Mouse (Mus musculus) hindbrain, postnatal 0 days (tissue): ENCODE data around the gene Slc7a11. TPM values are rescaled to one million over a fixed set of nuclear protein-coding genes. Genes with fewer than 3 reads are reported as not detected.

Experiments
- ATAC-seq: fragments of 200-750 bp; cut with Nextera tagmentation; 2 replicates; pipeline ENCODE4 v1.8.0; 2017; ENCODE audit warnings: mild to moderate bottlenecking, moderate TSS enrichment, moderate library complexity
- DNase-seq: peaks from one replicate; pipeline ENCODE4 v3.0.0-alpha.2; 2015; ENCODE audit warnings: low spot score
- H3K27ac ChIP-seq: fragments of 300-500 bp; sonication (generic); 2 replicates; pipeline ENCODE4 v1.5.1; 2014; ENCODE audit warnings: mild to moderate bottlenecking
- H3K27me3 ChIP-seq: fragments of 300-500 bp; sonication (generic); 2 replicates; pipeline ENCODE4 v1.6.1; 2014; ENCODE audit warnings: low read length, mixed read lengths; ENCODE audit not compliant: insufficient read depth
- H3K36me3 ChIP-seq: fragments of 300-500 bp; sonication (generic); 2 replicates; pipeline ENCODE4 v1.6.1; 2014; ENCODE audit warnings: low read length, mixed read lengths; ENCODE audit not compliant: insufficient read depth
- H3K4me1 ChIP-seq: fragments of 300-500 bp; sonication (generic); 2 replicates; pipeline ENCODE4 v1.6.1; 2014; ENCODE audit warnings: antibody characterized with exemption, low read length, mixed read lengths; ENCODE audit not compliant: insufficient read depth
- H3K4me2 ChIP-seq: fragments of 300-500 bp; sonication (generic); 2 replicates; pipeline ENCODE4 v1.6.1; 2014; ENCODE audit warnings: low read depth, mild to moderate bottlenecking, low read length, moderate library complexity, mixed read lengths
- H3K4me3 ChIP-seq: fragments of 300-500 bp; sonication (generic); 2 replicates; pipeline ENCODE4 v1.5.1; 2014; ENCODE audit warnings: low read length
- H3K9ac ChIP-seq: fragments of 300-500 bp; sonication (generic); replicated peaks from 2 replicates; pipeline ENCODE4 v1.6.1; 2014; ENCODE audit warnings: mild to moderate bottlenecking, low read length, moderate library complexity, mixed read lengths
- H3K9me3 ChIP-seq: fragments of 300-500 bp; sonication (generic); 2 replicates; pipeline ENCODE4 v1.6.1; 2016; ENCODE audit warnings: low read length, mixed read lengths
- CTCF ChIP-seq: IDR thresholded peaks from 2 replicates; pipeline ENCODE4 v1.5.1; 2016; ENCODE audit warnings: antibody characterized with exemption, control low read depth, low read depth
- WGBS: fragments of 180-500 bp; shearing (Covaris S2); extraction: QIAGEN DNeasy Blood & Tissue Kit; methylation state at CpG from one replicate; pipeline ENCODE4 v1.1.7; 2014; 5-methylcytosine and 5-hydroxymethylcytosine counted together
- polyA plus RNA-seq: library from polyadenylated mRNA; unstranded; fragments of >200 nt; fragmentation: Nextera tagmentation; extraction: Ambion mirVana; gene quantifications from 2 replicates; pipeline ENCODE4 v1.2.1, GENCODE M21; 2015
- total RNA-seq: library from RNA; depleted of rRNA; stranded (reverse); fragments of >200 nt; gene quantifications from 2 replicates; pipeline ENCODE4 v1.2.3, GENCODE M21; 2014

Slc7a11 gene
- total and polyA plus RNA-seq, 2 experiments from 2014 or later = 4.8 to 18.0 TPM

DNA sequence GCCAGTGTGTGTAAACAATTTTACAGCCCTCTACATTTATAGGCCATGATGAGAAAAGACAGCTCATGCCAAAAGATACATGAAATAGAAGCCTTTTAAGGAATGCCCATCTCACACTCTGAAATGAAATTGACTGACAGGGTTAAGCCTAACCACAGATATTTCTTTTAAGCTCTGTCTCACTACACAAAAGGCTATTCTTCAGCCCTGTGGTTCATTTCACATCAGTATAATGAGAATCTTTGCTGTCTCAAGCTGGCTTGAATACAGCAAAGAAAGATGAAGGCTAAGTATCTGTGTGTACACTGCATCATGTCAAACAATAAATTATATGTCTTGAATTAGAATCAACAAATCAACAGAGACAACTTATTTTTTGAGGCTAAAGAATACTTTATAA lies 549.5 kb downstream of the Slc7a11 start:
- no peaks in the 10 kb centered on the region for H3K4me1 ChIP-seq
- no peaks in the 10 kb centered on the region for H3K9me3 ChIP-seq
- H3K9ac ChIP-seq = no peak overlapping the region
- no peak for ATAC-seq
- no peaks in the 10 kb centered on the region for H3K36me3 ChIP-seq
- no peak overlapping the region for H3K4me3 ChIP-seq
- H3K27ac ChIP-seq = no peak overlapping the region
- TF ChIP-seq CTCF = no peak
- no peak overlapping the region for H3K4me2 ChIP-seq
- no peaks in the 10 kb centered on the region for H3K27me3 ChIP-seq
- no peak for DNase-seq

GRCm38 (mm10) chr3:49887359-49887758 lies 556.1 kb downstream of the Slc7a11 start:
- Histone ChIP-seq H3K4me1 (no peaks in the 10 kb centered on the region), H3K27me3 (no peaks in the 10 kb centered on the region), H3K4me2 (no peak overlapping the region), H3K27ac (no peak overlapping the region), H3K9ac (no peak overlapping the region), H3K9me3 (no peaks in the 10 kb centered on the region), H3K4me3 (no peak overlapping the region), H3K36me3 (no peaks in the 10 kb centered on the region)
- no peak for TF ChIP-seq CTCF
- DNase-seq (peak; percentile 11), ATAC-seq (no peak)
- WGBS = 35% methylated on average over 2 of the region's 2 CpGs

DNA sequence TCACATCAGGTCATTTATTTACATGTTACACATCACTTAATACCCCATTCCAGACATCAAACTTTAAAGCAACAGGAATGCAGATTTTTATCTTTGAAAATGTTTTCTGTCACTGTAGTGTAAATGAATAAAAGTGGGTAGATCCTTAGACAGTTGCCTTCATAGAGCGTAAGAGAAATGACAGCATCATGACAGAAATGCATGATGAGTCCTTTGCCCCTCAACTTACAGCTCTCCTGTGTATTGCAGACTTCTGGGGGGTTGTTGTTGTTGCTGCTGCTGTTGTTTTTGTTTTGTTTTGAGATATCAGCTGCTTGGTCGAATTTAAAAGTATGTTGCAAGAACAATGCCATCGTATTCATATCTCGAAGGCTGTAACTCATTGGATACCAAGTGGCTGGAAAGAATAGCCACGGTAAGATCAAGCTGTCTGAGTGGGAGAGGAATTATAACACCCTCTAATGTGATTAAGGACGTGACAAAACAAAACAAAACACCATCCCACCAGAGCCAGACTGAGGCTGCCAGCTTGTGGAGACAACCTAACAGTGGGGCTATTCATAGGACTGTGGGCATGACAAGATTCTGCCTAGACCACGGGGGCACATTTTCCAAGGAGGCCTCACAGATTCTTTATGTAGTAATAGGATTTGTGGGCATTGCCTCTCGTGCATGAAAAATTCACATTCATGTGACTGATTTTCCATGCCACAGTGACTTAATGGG lies 557.0 kb downstream of the Slc7a11 start:
- Histone ChIP-seq H3K27me3 (no peaks in the 10 kb centered on the region), H3K4me3 (no peak overlapping the region), H3K4me1 (no peaks in the 10 kb centered on the region), H3K4me2 (peak overlapping the region; percentile 5; the same call in 1 of the 2 replicates), H3K36me3 (no peaks in the 10 kb centered on the region), H3K27ac (no peak overlapping the region), H3K9ac (no peak overlapping the region), H3K9me3 (no peaks in the 10 kb centered on the region)
- 16% methylated on average over 8 of the region's 8 CpGs for WGBS
- TF ChIP-seq CTCF = no peak
- ATAC-seq = peak; percentile 61; the same call in 1 of the 2 replicates
- DNase-seq = peak; percentile 58

- Histone ChIP-seq H3K4me2 (no peak overlapping the region), H3K36me3 (no peaks in the 10 kb centered on the region), H3K9ac (no peak overlapping the region), H3K9me3 (no peaks in the 10 kb centered on the region), H3K4me3 (no peak overlapping the region), H3K27ac (no peak overlapping the region), H3K27me3 (no peaks in the 10 kb centered on the region), H3K4me1 (no peaks in the 10 kb centered on the region)
- DNase-seq (peak; percentile 49), ATAC-seq (no peak)
- no peak for TF ChIP-seq CTCF
Measured at GRCm38 (mm10) chr3:49880496-49880895, 562.9 kb downstream of the Slc7a11 start.

GRCm38 (mm10) chr3:49870786-49871185 lies 572.6 kb downstream of the Slc7a11 start:
- 77% methylated on average over 3 of the region's 3 CpGs for WGBS
- ATAC-seq (no peak), DNase-seq (no peak)

DNA sequence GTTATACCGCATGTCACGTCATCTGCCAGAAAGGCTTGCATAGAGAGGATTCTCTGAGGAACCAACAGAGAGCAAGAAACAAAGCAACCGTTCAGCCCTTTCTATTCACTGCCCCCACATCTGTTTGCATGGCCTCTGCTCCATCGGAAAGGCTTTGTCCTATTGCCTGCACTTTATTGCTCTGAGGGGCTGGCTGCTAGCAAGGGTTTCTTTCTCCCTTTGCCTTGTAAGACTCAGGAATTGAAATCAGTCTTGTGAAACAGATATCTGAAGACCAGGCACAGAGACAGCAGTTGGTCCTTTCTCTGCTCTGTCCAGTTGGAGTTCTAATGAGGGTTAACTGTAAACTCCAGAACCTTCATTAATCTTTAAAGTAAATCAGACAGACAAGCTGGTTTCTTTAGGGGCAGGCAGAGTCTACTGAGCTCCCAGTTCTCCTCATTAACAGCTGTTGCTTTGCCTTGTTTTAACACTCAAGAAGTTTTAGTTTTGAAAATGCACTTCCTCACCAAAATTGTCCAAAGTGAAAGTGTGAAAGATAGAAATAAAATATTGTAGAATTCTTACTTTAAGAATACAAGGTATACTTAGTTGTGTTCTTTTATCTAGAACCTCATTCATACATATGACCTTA lies 575.3 kb downstream of the Slc7a11 start:
- 0 out of 2 replicates have a peak overlapping the region, but pooled peaks have one; percentile 1 for H3K4me2 ChIP-seq
- WGBS = 15% methylated on average over 4 of the region's 4 CpGs

More at GRCm38 (mm10) chr3:49870786-49871185, 572.6 kb downstream of the Slc7a11 start:
- TF ChIP-seq CTCF = no peak
- H3K9ac ChIP-seq = no peak overlapping the region
- no peak overlapping the region for H3K27ac ChIP-seq
- H3K4me1 ChIP-seq = peaks cover 5% of the 10 kb centered on the region; the same call in 1 of the 2 replicates
- H3K36me3 ChIP-seq = no peaks in the 10 kb centered on the region
- H3K4me3 ChIP-seq = no peak overlapping the region
- H3K9me3 ChIP-seq = no peaks in the 10 kb centered on the region
- H3K4me2 ChIP-seq = no peak overlapping the region
- H3K27me3 ChIP-seq = no peaks in the 10 kb centered on the region

More for the DNA sequence above, 575.3 kb downstream of the Slc7a11 start:
- Histone ChIP-seq H3K9me3 (no peaks in the 10 kb centered on the region), H3K36me3 (no peaks in the 10 kb centered on the region), H3K4me1 (peaks cover 5% of the 10 kb centered on the region; the same call in 1 of the 2 replicates), H3K27me3 (no peaks in the 10 kb centered on the region), H3K9ac (no peak overlapping the region), H3K27ac (no peak overlapping the region), H3K4me3 (no peak overlapping the region)
- no peak for ATAC-seq
- DNase-seq = peak; percentile 38
- no peak for TF ChIP-seq CTCF
